Mouse (Mus musculus) embryonic fibroblast, embryonic 13.5 days (primary cell): Measurements from ENCODE around the gene Tob2.
A peak's percentile ranks its signal among the peaks of the same experiment; 100 is the strongest.

Experiments
- CTCF ChIP-seq: IDR thresholded peaks from 2 replicates; pipeline ENCODE4 v1.5.1; 2011; ENCODE audit warnings: mild to moderate bottlenecking, control low read depth, low read length, moderate library complexity, borderline replicate concordance; ENCODE audit not compliant: insufficient read depth
- POLR2A ChIP-seq: IDR thresholded peaks from 2 replicates; pipeline ENCODE4 v1.6.1; 2011; ENCODE audit warnings: low read depth, mild to moderate bottlenecking, control low read depth, low read length, moderate library complexity

DNA sequence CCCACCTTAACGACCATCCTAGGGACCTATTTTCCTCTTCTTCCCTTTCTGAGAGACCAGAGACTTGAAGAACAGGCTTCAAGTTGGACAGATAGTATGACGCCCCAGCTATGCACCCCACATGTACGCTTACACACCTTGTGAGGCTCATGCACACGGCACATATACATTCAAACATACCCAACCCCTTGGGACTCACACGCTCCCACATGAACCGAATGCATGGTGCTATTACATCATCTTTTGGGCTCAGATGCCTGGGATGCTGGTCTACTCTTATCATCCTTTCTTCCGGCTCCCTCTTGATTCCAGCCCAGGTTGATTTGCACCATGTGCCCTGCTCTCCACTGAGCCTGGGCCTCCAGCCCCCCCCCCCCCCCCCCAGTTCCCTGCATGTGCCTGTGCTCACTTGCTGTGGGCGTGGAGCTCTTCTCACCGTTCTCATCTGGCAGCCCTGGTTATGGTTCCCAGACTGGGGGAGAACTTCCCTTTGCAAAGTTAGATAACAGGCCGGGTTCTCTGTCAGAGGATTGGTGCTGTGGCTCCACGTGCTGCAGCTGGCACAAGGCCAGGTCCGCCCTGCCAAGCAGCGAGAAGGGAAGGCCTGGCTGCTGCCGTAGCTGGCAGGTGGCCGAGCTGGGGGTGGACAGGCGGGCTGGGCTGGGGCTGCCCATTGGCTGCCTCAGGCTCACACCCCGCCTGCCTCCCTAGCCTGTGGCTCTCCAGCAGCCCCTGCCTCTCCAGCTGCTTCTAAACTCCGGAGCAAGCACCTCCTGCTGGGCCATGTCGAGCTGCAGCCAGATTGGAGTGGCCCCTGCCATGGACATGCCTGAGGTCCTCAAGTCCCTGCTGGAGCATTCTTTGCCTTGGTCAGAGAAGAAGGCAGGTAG, 56.4 kb downstream of the Tob2 start, which contains the start of gene Tef:
- TF ChIP-seq POLR2A = peak; percentile 52
- no peak for TF ChIP-seq CTCF
